Mouse (Mus musculus) forebrain, embryonic 10.5 days (tissue): ENCODE measurements around the gene Ptprk. TPM values are rescaled to one million over a fixed set of nuclear protein-coding genes. Genes with fewer than 3 reads are reported as not detected.

Experiments
- DNase-seq: peaks from one replicate; pipeline ENCODE4 v3.0.0-alpha.2; 2017; ENCODE audit warnings: low spot score; ENCODE audit errors: extremely low spot score
- H3K27ac ChIP-seq: fragments of 300-500 bp; sonication (generic); 2 replicates; pipeline ENCODE4 v1.5.1; 2016; ENCODE audit warnings: mild to moderate bottlenecking
- H3K27me3 ChIP-seq: fragments of 300-500 bp; sonication (generic); 2 replicates; pipeline ENCODE4 v1.6.1; 2016; ENCODE audit warnings: mild to moderate bottlenecking; ENCODE audit not compliant: poor library complexity, severe bottlenecking
- H3K36me3 ChIP-seq: fragments of 300-500 bp; sonication (generic); replicated peaks from 2 replicates; pipeline ENCODE4 v1.6.1; 2016; ENCODE audit warnings: mild to moderate bottlenecking, moderate library complexity
- H3K4me1 ChIP-seq: fragments of 300-500 bp; sonication (generic); 2 replicates; pipeline ENCODE4 v1.6.1; 2016
- H3K4me3 ChIP-seq: fragments of 300-500 bp; sonication (generic); 2 replicates; pipeline ENCODE4 v1.5.1; 2016; ENCODE audit warnings: mild to moderate bottlenecking, moderate library complexity
- H3K9me3 ChIP-seq: fragments of 300-500 bp; sonication (generic); 2 replicates; pipeline ENCODE4 v1.6.1; 2016; ENCODE audit warnings: mild to moderate bottlenecking, moderate library complexity
- WGBS: fragments of 180-500 bp; shearing (Covaris S2); methylation state at CpG from one replicate; pipeline ENCODE4 v1.1.7; 2016; 5-methylcytosine and 5-hydroxymethylcytosine counted together
- polyA plus RNA-seq: library from polyadenylated mRNA; unstranded; fragments of >200 nt; fragmentation: Nextera tagmentation; extraction: Ambion mirVana; gene quantifications from 2 replicates; pipeline ENCODE4 v1.2.1, GENCODE M21; 2016

The Ptprk gene
- polyA plus RNA-seq, 1 experiment from 2014 or later, result 37.3 TPM

DNA sequence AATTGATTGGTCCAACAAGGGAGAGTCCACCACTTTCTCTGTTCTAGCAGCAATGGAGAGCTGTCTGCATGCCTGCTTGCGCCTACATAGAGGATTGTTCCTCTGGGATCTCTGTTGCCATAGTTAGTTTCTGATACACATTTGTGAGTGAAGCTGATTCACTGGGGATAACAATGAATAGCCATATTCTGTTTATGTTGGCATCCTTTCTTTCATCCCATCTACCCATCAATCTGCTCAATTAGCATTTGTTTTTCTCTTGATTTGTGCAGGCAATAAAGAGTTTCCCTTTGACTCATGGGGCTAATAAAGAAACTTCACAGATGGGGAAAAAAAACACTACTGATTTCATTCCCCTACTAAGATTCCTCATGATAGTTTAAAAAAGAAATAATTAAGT, 423.2 kb downstream of the Ptprk start:
- Histone ChIP-seq H3K4me1 (peaks cover 17% of the 10 kb centered on the region), H3K36me3 (0 out of 2 replicates have a peak, but pooled peaks cover 2% of the 10 kb centered on the region), H3K9me3 (no peaks in the 10 kb centered on the region), H3K27ac (no peak overlapping the region), H3K27me3 (peaks cover 19% of the 10 kb centered on the region), H3K4me3 (no peak overlapping the region)
- DNase-seq, result no peak
- 86% methylated on average over 1 of the region's 1 CpGs for WGBS

DNA sequence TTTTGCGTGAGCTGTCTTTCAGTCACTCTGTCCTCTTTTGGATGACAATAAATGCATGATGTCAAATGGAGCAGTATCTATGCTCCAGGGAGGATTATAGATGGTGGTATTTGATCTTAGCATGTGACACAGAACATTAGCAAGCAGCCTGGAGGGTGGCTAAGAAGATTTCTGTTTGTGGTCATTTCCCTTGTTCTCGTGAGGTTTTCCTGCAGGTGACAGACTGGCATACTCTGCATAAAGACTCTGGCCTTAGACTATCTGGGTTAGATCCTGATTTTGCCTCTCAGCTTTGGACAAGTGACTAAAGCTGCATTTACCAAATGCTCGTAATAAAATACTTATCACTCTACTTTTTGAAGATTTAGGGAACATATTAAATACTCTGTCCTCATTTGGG, 423.9 kb downstream of the Ptprk start:
- Histone ChIP-seq H3K9me3 (no peaks in the 10 kb centered on the region), H3K27ac (no peak overlapping the region), H3K4me3 (no peak overlapping the region), H3K36me3 (0 out of 2 replicates have a peak, but pooled peaks cover 2% of the 10 kb centered on the region), H3K27me3 (peaks cover 19% of the 10 kb centered on the region), H3K4me1 (peaks cover 10% of the 10 kb centered on the region)
- DNase-seq, result no peak
- WGBS, result 82% methylated on average over 3 of the region's 3 CpGs

GRCm38 (mm10) chr10:28513601-28514000, 439.0 kb downstream of the Ptprk start:
- H3K36me3 ChIP-seq, result no peaks in the 10 kb centered on the region
- H3K4me1 ChIP-seq, result no peaks in the 10 kb centered on the region
- H3K4me3 ChIP-seq, result no peak overlapping the region
- DNase-seq, result no peak
- 88% methylated on average over 2 of the region's 2 CpGs for WGBS
- no peaks in the 10 kb centered on the region for H3K27me3 ChIP-seq
- no peaks in the 10 kb centered on the region for H3K9me3 ChIP-seq
- no peak overlapping the region for H3K27ac ChIP-seq

- no peaks in the 10 kb centered on the region for H3K9me3 ChIP-seq
- no peaks in the 10 kb centered on the region for H3K27me3 ChIP-seq
- H3K4me3 ChIP-seq, result no peak overlapping the region
- no peak overlapping the region for H3K27ac ChIP-seq
- H3K36me3 ChIP-seq, result no peaks in the 10 kb centered on the region
- WGBS, result 89% methylated on average over 5 of the region's 5 CpGs
- no peaks in the 10 kb centered on the region for H3K4me1 ChIP-seq
- no peak for DNase-seq
Observed at GRCm38 (mm10) chr10:28516147-28516546, 441.5 kb downstream of the Ptprk start.

DNA sequence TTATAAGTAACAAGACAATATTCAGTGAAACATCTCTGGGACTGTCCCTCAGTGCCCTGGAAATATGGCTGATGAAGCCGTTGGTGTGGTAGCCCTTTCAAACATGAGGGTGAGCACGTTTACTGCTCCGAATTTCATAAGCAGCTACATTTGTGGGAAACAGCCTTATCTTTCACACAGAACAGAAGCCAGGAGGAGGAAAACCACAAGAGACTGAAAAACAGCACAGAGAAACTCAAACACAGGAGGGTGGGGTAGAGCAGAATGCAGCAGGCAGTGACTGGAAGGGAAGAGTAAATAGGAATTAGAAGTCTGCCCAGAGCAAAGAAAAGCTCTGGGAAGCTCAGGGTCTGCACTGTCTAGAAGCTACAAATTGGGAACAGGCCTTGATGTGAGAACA, 443.7 kb downstream of the Ptprk start:
- no peak for DNase-seq
- H3K36me3 ChIP-seq, result no peaks in the 10 kb centered on the region

GRCm38 (mm10) chr10:28519861-28520260, 445.2 kb downstream of the Ptprk start:
- DNase-seq, result no peak
- Histone ChIP-seq H3K4me3 (no peak overlapping the region), H3K4me1 (no peaks in the 10 kb centered on the region), H3K27ac (no peak overlapping the region), H3K9me3 (no peaks in the 10 kb centered on the region), H3K36me3 (no peaks in the 10 kb centered on the region), H3K27me3 (no peaks in the 10 kb centered on the region)
- 87% methylated on average over 1 of the region's 1 CpGs for WGBS

More for the DNA sequence above, 443.7 kb downstream of the Ptprk start:
- WGBS, result 85% methylated on average over 3 of the region's 3 CpGs
- Histone ChIP-seq H3K4me1 (no peaks in the 10 kb centered on the region), H3K27ac (no peak overlapping the region), H3K9me3 (no peaks in the 10 kb centered on the region), H3K27me3 (no peaks in the 10 kb centered on the region), H3K4me3 (no peak overlapping the region)

GRCm38 (mm10) chr10:28523992-28524735, 449.5 kb downstream of the Ptprk start:
- Histone ChIP-seq H3K27me3 (no peaks in the 10 kb centered on the region), H3K36me3 (no peaks in the 10 kb centered on the region)
- 94% methylated on average over 14 of the region's 14 CpGs for WGBS

DNA sequence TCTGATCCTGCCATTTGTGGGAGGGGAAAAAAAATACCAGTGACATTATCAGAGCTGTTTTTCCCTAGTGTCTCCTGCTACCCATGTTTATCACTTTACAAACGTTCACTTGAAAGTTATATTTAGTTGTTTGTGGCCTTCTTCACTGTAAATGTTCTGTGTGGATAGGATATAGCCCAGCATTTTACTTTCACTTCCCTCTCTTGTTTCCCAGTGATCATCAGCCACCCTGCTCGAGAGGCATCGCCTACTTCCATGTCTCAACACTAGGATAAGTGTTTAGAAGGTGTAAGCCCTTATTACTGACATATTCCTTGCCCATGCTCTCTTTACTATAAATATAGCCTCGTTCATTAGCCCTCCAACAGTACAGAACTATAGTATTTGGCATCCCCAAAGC, 466.0 kb downstream of the Ptprk start:
- DNase-seq, result no peak
- Histone ChIP-seq H3K4me3 (no peak overlapping the region), H3K4me1 (no peaks in the 10 kb centered on the region), H3K27me3 (no peaks in the 10 kb centered on the region), H3K9me3 (no peaks in the 10 kb centered on the region), H3K27ac (no peak overlapping the region), H3K36me3 (no peaks in the 10 kb centered on the region)
- 86% methylated on average over 4 of the region's 4 CpGs for WGBS

More at GRCm38 (mm10) chr10:28523992-28524735, 449.5 kb downstream of the Ptprk start:
- Histone ChIP-seq H3K9me3 (no peaks in the 10 kb centered on the region), H3K4me3 (no peak overlapping the region), H3K27ac (no peak overlapping the region), H3K4me1 (no peaks in the 10 kb centered on the region)
- DNase-seq, result no peak

- no peak for DNase-seq
- 98% methylated on average over 1 of the region's 1 CpGs for WGBS
- Histone ChIP-seq H3K27me3 (no peaks in the 10 kb centered on the region), H3K36me3 (no peaks in the 10 kb centered on the region), H3K9me3 (no peaks in the 10 kb centered on the region), H3K4me1 (no peaks in the 10 kb centered on the region), H3K4me3 (no peak overlapping the region), H3K27ac (no peak overlapping the region)
Observed at GRCm38 (mm10) chr10:28542754-28543153, 468.1 kb downstream of the Ptprk start.

- Histone ChIP-seq H3K9me3 (no peaks in the 10 kb centered on the region), H3K4me3 (no peak overlapping the region), H3K27me3 (no peaks in the 10 kb centered on the region), H3K4me1 (peaks cover 4% of the 10 kb centered on the region; the same call in 1 of the 2 replicates), H3K36me3 (no peaks in the 10 kb centered on the region), H3K27ac (no peak overlapping the region)
- WGBS, result 49% methylated on average over 4 of the region's 4 CpGs
- no peak for DNase-seq
Observed at GRCm38 (mm10) chr10:28550549-28550948, 475.9 kb downstream of the Ptprk start.

DNA sequence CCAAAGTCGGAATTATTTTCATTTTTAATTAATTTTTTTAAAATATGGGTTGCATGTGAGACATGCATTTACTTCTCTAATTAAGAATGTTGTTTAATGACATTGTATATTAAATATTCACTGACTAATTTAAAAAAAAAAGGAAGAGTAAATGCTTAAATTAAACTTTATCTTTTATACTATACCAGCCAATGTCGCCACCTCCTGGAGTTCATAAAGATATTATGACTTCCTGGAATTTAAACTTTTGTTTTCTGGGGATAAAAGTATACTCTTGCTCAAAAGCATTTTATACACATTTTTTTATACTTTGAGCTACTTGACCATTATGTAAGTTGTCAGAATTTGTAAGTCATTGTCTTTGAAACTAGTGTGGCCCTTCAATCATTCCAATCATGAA, 477.4 kb downstream of the Ptprk start:
- H3K27me3 ChIP-seq, result no peaks in the 10 kb centered on the region
- H3K36me3 ChIP-seq, result no peaks in the 10 kb centered on the region
- no peak overlapping the region for H3K4me3 ChIP-seq
- no peak overlapping the region for H3K27ac ChIP-seq
- peaks cover 4% of the 10 kb centered on the region; the same call in 1 of the 2 replicates for H3K4me1 ChIP-seq
- no peak for DNase-seq
- H3K9me3 ChIP-seq, result no peaks in the 10 kb centered on the region
- 92% methylated on average over 2 of the region's 2 CpGs for WGBS

DNA sequence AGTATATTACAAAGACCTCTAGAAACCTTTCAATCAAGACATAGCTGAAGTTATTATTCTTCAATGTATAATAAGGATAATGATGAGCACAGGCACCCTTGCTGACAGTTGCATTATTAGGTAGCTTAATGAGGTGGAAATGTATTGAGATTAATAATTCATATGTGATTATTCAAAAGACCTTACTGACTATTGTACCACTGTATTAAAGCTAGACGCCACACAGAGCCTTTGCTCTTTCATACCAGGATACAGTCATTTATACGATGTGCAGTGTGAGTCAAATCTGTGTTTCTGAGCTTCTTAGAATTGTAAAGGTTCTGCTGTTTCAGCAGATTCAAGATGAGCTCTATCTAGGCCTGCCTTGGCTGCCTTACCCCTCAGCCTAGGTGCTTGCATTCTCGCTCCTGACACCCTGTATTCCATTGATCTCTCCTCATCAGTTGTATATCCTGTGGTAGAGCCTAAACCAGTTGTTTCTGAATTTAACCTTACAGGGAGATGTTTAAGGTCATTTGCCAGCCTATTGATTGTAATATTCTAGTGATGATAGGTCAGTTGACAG, 489.6 kb downstream of the Ptprk start:
- Histone ChIP-seq H3K27ac (no peak overlapping the region), H3K4me3 (no peak overlapping the region), H3K36me3 (0 out of 2 replicates have a peak, but pooled peaks cover 5% of the 10 kb centered on the region), H3K9me3 (no peaks in the 10 kb centered on the region), H3K4me1 (no peaks in the 10 kb centered on the region), H3K27me3 (no peaks in the 10 kb centered on the region)
- no peak for DNase-seq
- 92% methylated on average over 3 of the region's 3 CpGs for WGBS

GRCm38 (mm10) chr10:28566378-28566777, 491.8 kb downstream of the Ptprk start:
- Histone ChIP-seq H3K4me1 (no peaks in the 10 kb centered on the region), H3K36me3 (0 out of 2 replicates have a peak, but pooled peaks cover 5% of the 10 kb centered on the region), H3K27ac (no peak overlapping the region), H3K4me3 (no peak overlapping the region), H3K9me3 (no peaks in the 10 kb centered on the region), H3K27me3 (no peaks in the 10 kb centered on the region)
- DNase-seq, result no peak
- WGBS, result 89% methylated on average over 4 of the region's 4 CpGs
